Mouse (Mus musculus) spleen, adult 10 weeks (tissue): ENCODE results near the gene Cog1. TPM values are rescaled to one million over a fixed set of nuclear protein-coding genes. Genes with fewer than 3 reads are reported as not detected.

Experiments
- polyA plus RNA-seq: library from polyadenylated mRNA; stranded (reverse); fragments of 350-450 nt; fragmentation: Illumina TruSeq; extraction: RNeasy Lipid Tissue Mini Kit (QIAGEN cat#74804); gene quantifications from one replicate; pipeline ENCODE4 v1.2.3, GENCODE M21; 2015; ENCODE audit warnings: low replicate concordance; ENCODE audit not compliant: insufficient read depth

Gene Cog1
- 25.7 TPM for polyA plus RNA-seq

GRCm38 (mm10) chr11:113648690-113649352 lies at the start of gene Cog1:
Gene Cog1, plus strand, starts transcription at chr11:113649169.

GRCm38 (mm10) chr11:113618672-113619419 lies 30.1 kb upstream of the Cog1 start, which contains the start of gene Sstr2:
Gene Sstr2, plus strand, starts transcription at chr11:113619342.

GRCm38 (mm10) chr11:113649353-113650210 lies 613 bp downstream of the Cog1 start, which contains the start of gene Slc39a11:
Gene Slc39a11, minus strand, starts transcription at chr11:113650079.

GRCm38 (mm10) chr11:113683957-113684706 lies 35.2 kb downstream of the Cog1 start, which contains the start of the genes Fam104a and D11Wsu47e:
Gene Fam104a, minus strand, starts transcription at chr11:113684155.
Gene D11Wsu47e, plus strand, starts transcription at chr11:113684412.

GRCm38 (mm10) chr11:113709731-113710256 lies 60.8 kb downstream of the Cog1 start, which contains the start of gene Cpsf4l:
Gene Cpsf4l, minus strand, starts transcription at chr11:113710017.

Other genes starting within 250 kb of the Cog1 start
- gene Sstr2, start 29.8 kb upstream of the Cog1 start, polyA plus RNA-seq: not detected
- gene Slc39a11, start 910 bp downstream of the Cog1 start, polyA plus RNA-seq: 7.6 TPM
- 17.9 TPM for gene Fam104a, start 35.0 kb downstream of the Cog1 start, polyA plus RNA-seq
- 24.3 TPM for gene D11Wsu47e, start 35.2 kb downstream of the Cog1 start, polyA plus RNA-seq
- gene Cpsf4l, start 60.8 kb downstream of the Cog1 start, polyA plus RNA-seq: not detected
- 7.2 TPM for gene Cdc42ep4, start 102.7 kb downstream of the Cog1 start, polyA plus RNA-seq